Mouse (Mus musculus) mature B cell (primary cell): ENCODE data around the gene Ccdc34.

Experiments
- in situ Hi-C: fragments of 300-500 bp; cut with MboI; formaldehyde crosslinking; loops from 2 replicates; pipeline ENCODE4 v1.14.3; 2019

The Ccdc34 gene

DNA sequence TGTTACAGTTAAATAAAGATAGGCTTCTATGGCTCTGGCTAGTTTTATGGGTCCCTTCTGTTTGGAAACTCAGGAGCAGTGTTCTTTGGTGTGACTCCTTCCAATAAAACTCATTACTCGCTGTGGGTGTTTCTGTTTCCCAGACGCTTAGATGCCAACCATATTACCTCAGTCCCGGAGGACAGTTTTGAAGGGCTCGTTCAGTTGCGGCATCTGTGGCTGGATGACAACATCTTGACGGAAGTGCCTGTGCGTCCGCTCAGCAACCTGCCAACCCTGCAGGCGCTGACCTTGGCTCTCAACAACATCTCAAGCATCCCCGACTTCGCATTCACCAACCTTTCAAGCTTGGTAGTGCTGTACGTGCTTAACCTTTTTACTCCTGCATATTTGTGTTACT is 21.2 kb upstream of the Ccdc34 start:
- in situ Hi-C loops: no loop called here

DNA sequence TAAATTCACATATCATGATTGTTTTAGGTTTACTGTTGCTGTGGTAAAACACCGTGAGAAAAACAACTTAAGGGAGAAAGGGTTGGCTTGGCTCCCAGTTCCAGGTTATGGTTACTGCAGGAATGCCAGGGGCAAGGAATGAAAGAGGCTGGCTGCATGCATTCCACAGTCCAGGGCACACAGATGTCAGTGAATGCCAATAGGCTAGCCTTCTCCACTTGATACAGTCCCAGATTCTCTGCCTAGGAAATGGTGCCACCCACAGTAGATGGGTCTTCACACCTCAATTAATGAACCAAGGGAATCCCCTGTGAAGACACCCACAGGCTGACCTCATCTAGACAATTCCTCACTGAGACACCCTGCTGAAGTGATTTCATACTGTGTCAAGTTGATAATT is 12.9 kb upstream of the Ccdc34 start:
- in situ Hi-C loops: no loop called here

DNA sequence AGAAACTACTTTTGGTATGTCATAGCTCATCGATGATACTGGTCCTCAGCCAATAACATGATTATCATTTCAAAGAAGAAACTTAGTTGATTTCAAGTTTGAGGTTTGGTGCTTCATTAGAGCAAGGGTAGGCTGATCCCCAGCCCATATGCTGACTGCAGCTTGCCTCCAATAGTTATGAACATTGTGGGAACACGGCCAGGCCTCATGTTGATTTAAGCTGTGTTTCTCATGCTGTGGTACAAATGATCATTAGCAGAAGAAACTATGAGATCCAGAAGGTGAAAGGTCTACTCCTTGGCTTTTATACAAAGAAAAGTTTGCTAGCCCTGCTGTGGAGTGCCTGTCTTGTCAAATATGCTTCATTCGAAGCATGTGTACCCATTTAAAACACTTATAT is 12.5 kb upstream of the Ccdc34 start:
- in situ Hi-C loops: no loop called here

- in situ Hi-C loops: no loop called here
Observed at GRCm38 (mm10) chr2:110005596-110006239, 11.9 kb upstream of the Ccdc34 start.

DNA sequence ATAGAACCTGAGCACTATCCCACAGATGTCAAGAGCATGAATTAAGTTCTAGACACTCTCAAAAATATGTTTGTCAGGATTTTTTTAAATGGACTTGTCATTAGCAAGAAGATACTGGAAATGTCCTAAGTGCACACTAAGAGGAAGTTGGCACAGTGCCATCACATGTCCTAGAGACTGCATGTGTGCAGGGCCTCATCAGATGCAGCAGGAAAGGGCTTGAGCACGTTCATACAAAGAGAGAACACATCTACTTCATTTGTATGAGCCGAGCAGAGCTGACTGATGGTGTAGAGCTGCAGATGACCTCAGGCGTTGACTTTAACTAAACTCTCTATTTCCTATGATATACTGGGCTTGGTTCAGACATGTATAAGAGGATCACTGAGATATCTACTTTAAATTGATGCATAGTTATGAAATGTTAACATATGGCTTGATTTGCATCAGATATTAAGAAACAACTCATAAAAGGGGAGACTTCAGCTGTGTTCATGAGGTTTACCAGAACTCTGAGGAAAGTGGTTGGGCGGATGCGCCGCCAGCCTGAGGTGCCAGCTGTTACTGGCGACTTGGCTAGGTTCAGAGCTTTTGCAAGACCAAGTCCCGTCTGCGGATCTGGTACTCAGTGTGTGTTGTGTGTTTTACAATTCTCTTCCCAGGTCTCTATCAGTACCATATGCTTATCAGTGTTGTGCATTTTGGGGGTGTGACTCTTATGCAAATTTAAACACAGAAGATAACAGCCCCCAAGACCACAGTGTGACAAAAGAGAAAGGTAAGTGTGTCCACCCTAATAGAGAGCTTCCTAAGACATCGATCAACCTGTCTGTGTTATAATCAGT is 10.0 kb upstream of the Ccdc34 start:
- in situ Hi-C loops: no loop called here

DNA sequence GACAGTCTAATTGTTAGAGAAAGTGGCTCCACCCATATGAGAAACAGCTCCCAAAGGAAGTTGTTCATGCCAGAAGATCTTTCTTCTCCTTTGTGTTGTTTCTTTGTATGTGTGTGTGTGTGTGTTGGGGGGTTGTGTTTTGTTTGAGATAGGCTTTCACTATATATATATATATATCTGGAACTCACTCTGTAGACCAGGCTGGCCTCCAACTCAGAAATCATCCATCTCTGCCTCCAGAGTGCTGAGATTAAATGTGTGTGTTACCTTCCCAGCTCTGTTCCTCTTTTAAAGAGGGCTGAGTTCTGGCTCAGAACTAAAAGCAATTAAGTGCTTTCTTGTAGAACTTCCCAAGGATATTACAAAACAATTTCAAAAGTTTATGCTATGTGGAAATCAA is 8.2 kb upstream of the Ccdc34 start:
- in situ Hi-C loops: no loop called here

GRCm38 (mm10) chr2:110012184-110012725 is 5.4 kb upstream of the Ccdc34 start:
- in situ Hi-C loops: no loop called here

DNA sequence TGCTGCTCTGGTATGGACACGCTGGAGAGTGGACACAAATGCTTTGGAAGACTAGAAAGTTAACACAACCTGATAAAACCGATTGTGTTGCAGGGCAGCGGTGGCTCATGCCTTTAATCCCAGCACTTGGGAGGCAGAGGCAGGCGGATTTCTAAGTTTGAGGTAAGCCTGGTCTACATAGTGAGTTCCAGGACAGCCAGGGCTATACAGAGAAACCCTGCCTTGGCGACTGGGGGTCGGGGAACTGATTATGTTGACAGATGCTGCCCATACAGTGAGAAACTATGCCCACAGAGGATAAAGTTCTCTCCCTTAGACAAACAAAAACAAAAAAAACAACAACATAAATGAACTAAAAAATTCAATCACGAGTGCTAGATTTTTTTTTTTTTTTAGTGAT is 530 bp upstream of the Ccdc34 start:
- in situ Hi-C loops: no loop called here

DNA sequence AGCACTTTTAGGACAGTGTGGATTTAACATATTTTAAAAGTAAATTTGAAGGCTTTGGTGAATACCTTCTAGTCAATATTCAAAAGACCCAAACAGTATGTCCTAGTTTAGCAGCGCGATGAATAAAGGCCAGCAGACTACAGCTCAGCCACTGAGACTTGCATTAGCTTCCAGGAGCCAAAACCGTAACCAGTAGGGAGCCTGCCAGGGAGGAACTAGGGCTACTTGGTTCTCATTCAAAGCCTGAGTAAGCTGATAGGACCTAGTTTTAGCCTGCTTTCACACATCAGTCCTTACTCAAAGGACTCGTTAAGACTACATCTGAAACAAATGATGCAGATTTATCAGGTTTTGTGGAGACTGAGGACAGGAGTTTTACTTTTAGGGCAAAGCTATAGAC is 2.0 kb downstream of the Ccdc34 start:
- in situ Hi-C loops: no loop called here

DNA sequence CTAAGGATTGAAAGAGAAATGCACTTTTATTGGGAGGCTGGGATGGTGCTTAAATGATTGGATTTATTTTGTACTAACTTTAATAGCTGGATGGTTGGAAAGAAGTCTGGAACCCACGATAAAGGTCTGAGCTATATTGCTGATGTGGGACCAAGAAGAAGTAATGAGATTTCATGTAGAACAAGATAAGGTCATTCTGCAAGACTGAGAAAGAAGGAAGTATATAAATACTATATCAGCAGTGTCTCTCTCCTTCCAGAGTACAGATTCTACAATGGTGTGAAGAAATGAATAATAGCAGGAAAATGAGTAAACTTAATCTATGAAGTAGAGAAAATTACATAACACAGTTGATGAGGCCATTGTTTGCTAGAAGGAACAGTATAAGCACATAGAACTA is 2.8 kb downstream of the Ccdc34 start:
- in situ Hi-C loops: no loop called here

DNA sequence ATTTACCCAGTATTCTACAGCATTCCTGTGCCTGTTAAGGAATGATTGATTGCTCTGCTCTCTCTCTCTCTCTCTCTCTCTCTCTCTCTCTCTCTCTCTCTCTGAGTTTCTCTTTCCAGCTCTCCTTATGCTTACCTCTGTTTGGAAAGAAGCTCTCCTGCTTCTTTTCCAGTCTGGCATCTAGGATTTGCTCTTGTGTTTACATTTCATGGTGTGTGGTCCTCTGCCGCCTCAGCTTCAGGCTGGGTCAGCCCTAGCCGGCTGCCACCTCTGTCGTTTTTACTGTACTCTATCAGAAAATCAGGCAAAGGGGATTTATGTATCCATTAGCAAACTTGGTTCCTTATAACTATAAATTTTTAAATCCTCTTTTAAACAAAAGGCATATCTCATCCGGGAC is 18.6 kb downstream of the Ccdc34 start:
- in situ Hi-C loops: no loop called here

DNA sequence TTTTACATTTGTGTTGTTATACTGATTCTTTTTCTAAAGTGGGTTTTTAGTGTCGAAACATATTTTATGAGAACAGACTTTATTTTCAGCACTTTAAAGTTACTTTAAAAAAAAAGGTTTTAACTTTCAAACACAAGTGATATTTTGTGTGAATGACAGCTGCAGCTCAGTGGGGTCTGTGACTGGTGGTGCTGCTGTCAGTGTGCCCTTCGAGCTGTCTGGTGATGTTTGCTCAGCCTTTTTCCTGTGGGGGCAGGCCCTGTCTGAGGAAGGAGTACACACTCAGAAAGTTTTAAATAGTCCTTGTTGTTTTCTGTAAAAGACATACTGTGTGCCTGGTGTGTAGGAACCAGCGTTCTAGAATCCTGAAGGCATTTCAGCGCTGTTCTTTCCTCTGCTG is 19.0 kb downstream of the Ccdc34 start:
- in situ Hi-C loops: no loop called here

GRCm38 (mm10) chr2:110037221-110037620 is 19.6 kb downstream of the Ccdc34 start:
- in situ Hi-C loops: no loop called here

DNA sequence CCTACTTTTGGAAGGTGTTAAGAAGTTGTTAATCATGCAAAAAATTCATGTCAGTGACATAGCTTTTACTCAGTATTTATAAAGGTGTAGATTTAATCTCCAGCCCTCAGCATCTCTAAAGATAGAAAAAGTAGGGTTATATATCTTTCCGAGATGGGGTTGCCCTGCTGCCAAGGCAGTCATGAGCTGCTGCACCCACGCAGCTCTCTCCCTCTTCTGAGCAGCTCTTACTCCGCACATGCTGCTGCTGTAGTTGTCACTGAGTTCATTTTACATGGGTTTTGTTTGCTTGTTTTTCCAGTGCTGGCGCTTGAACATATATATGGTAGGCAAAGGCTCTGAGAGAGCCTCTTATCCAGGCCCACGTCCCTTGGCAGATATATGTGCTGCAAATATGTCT is 20.7 kb downstream of the Ccdc34 start:
- in situ Hi-C loops: no loop called here

DNA sequence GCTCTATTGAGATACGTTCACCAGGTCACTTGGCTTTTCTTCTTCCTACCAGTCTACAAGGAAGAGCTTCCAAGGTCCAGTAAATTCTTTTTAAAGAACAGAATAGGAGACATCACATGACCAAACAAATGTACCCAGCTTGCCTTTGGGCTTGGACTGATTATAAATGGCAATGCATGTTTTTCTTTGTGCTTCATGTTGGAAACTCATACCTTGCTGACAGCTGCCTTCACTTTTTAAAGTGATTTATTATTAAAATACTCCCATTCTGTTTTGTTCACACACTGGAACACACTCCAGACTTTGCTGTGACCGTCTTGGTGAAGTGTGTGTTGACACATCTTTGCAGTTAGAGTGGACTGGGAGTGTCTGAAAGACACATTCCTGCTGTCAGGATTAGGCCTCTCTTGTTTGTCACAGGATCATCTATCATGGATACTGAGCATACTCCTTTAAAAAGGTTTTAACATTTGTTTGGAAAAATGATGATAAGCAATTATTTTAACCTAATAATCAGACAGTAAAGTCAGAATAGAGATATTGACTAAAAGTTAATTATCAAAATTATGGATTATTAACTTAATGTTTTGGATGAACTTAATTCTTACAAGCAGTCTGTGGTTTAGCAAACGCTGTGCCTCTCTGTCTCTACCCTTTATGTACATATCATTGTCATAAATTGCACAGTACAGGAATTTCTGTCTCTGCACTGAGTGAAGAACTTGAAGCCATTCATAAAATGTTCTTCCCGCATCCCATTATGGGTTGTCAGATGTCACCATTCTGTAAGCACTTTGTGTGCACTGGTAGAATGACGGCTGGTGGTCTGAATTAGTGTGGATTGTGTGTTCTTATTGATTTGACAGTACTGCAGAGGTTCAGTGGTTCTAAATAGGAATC is 25.5 kb downstream of the Ccdc34 start:
- in situ Hi-C loops: no loop called here

DNA sequence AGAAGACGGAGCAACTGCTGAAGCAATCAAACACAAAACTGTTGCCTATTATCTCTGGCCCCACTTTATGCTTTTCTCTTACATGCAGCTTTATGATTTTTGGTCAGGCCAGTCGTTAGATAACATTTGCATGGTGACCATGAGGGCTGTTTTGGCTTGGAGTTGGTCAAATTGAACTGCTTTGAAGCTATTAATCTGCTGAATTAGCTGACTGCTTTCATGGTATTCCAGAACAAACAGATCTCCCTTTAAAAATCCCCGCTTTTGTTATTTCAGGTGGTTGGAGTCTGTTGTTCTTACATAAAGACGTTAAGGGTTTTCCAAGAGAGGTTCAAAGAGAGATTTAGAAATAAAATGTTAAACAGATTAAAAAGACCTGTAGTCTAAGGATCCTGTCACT is 40.8 kb downstream of the Ccdc34 start:
- in situ Hi-C loops: no loop called here

DNA sequence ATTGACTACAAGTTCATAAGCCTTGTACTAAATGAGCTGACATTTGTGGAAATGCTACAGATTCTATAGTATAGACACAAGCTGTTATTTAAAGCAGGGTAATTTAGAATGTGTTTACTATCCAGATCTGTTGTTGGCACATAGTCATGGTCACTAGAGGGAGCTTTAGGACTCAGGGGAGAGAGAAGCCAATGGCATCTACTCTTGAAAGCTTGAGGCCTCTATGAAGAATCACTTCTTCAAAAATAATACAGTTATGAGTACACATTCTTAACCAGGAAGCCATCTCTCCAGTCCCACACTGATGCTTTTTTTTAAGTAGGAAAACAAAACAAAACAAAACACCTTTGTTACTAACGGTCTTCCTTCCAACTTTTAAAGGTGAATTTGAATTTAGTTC is 45.5 kb downstream of the Ccdc34 start:
- in situ Hi-C loops: no loop called here

DNA sequence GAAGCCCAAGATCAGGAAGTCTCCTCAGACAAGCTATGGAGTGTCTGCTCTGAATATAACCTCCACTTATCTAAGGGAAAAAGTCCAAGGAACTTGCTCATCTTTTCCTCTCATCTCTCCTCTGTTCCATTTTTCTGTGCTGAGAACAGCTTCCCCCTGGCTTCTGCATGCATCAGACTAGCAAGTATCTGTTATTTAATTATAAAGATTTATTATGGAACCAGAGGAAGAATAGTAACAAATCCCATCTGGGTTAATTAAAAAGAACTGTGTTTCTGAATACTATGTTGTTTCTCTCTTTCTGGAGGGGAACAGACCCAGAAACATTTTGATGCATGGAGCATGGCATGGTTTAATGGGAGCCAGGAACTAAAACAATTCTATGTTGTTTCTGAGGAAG is 51.3 kb downstream of the Ccdc34 start:
- in situ Hi-C loops: no loop called here

GRCm38 (mm10) chr2:110073023-110073422 is 55.4 kb downstream of the Ccdc34 start:
- in situ Hi-C loops: no loop called here

DNA sequence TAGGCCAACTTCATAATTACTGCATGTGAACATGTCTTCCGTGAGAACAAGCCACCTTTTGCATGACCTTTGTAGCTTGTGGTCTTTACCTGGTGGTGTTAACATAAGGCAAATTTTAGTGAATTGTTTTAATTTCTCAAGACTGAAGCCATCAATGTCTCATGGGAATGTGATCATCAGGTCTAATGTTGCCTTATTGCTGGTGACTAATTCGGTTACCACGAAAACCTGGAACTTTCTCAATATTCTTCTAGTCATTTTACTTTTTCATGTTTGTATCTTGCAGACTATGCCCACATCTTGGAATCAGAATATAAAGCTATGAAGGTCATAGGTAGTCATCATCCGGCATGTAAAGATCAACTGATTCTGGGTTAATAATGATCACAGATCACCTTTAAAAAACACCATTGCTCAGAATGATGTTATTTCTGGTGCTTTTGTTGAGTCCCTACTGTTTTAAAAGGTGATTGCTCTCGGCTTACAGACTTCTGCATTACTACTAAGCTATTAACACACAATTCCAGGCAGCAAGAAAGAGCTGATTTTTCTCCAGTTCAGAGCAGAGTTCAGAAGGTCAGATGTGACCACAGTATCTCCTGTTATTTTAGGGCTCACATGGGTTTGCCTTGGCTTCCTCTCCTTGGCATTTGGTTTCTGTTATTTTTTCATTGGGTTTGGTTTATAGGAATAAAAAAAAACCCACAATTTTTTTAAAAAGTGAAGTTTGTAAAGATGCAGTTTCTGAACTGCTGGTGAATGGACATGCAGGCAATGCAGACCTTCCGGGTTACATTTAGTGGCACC is 57.2 kb downstream of the Ccdc34 start:
- in situ Hi-C loops: no loop called here

GRCm38 (mm10) chr2:110077240-110077639 is 59.6 kb downstream of the Ccdc34 start:
- in situ Hi-C loops: no loop called here
